Mouse (Mus musculus) mature B cell (primary cell): ENCODE data around the gene Comt.

ENCODE experiments used
- in situ Hi-C: fragments of 300-500 bp; cut with MboI; formaldehyde crosslinking; loops from 2 replicates; pipeline ENCODE4 v1.14.3; 2019

The Comt gene

GRCm38 (mm10) chr16:18357977-18358376 is 68.7 kb downstream of the Comt start:
- in situ Hi-C loops, result no loop called here

- in situ Hi-C loops, result no loop called here
Observed at GRCm38 (mm10) chr16:18356961-18357360, 69.7 kb downstream of the Comt start.
